Comparison of ENCODE assay signal across 31 mouse cellular contexts in the genomic region with DNA sequence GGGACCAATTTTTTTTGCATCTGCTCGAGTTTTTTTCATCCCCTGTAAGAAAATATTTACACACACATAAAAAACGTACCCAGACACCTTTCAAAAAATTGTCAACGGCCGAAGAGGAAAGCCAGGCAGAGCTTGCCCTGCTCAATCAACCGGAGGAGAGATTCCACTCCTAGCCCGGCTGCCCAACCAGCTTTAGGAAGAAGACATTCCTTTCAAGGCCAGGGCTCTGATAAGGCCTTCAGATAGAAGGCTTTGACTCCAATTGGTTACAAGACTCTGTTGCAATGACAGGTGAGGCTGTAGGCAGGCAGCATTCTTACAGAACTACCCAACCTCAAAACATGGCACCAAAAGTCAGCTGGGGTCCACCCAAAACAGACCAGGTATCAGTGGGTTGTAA. TPM values are rescaled to one million over a fixed set of nuclear protein-coding genes. Genes with fewer than 3 reads are reported as not detected.
A peak's percentile ranks its signal among the peaks of the same experiment; 100 is the strongest.
DNase-seq lines count a peak whose midpoint lies in the region; ATAC-seq and TF ChIP-seq lines count a peak whose summit lies in the region.
"Had no signal": no experiment of that assay in that cellular context is flagged by ENCODE, and none has a peak within 500 bp of the region (broad histone marks: within the 10 kb centered on the region; RNA-seq: fewer than 3 reads in every experiment).

No protein-coding gene starts in this region.

- peaks cover 81% of the 10 kb centered on the region for H3K36me3 ChIP-seq in heart, embryonic 14.5 days (ENCODE audit: control insufficient read depth, insufficient read depth, low read length)
- H3K36me3 ChIP-seq in heart, adult 2 months (ENCODE audit: control insufficient read depth, insufficient read depth, low read length) = no peaks in the 10 kb centered on the region
- peaks cover 61% of the 10 kb centered on the region for H3K36me3 ChIP-seq in kidney, embryonic 15.5 days
- H3K36me3 ChIP-seq in lung, postnatal 0 days (ENCODE audit: insufficient read depth, low read length) = peaks cover 38% of the 10 kb centered on the region
- H3K36me3 ChIP-seq: midbrain, embryonic 15.5 days had no signal

- no peaks in the 10 kb centered on the region for H3K9me3 ChIP-seq in heart, embryonic 14.5 days (ENCODE audit: control insufficient read depth, low read length)
- no peaks in the 10 kb centered on the region for H3K9me3 ChIP-seq in kidney, embryonic 15.5 days (replicated peaks)
- no peaks in the 10 kb centered on the region for H3K9me3 ChIP-seq in lung, postnatal 0 days (ENCODE audit: low read length)
- H3K9me3 ChIP-seq: embryonic facial prominence, embryonic 13.5 days; forebrain, embryonic 10.5 days; forebrain, embryonic 15.5 days; hindbrain, embryonic 12.5 days; intestine, embryonic 15.5 days; limb, embryonic 10.5 days; limb, embryonic 15.5 days; liver, embryonic 13.5 days; midbrain, embryonic 10.5 days; midbrain, embryonic 15.5 days; neural tube, embryonic 15.5 days; stomach, embryonic 15.5 days had no signal

- H3K27me3 ChIP-seq in heart, embryonic 14.5 days (ENCODE audit: control insufficient read depth, insufficient read depth, low read length) = no peaks in the 10 kb centered on the region
- H3K27me3 ChIP-seq in heart, adult 2 months (ENCODE audit: control insufficient read depth, insufficient read depth, low read length) = no peaks in the 10 kb centered on the region
- no peaks in the 10 kb centered on the region for H3K27me3 ChIP-seq in kidney, embryonic 15.5 days
- H3K27me3 ChIP-seq in lung, postnatal 0 days (replicated peaks; ENCODE audit: insufficient read depth, low read length) = no peaks in the 10 kb centered on the region
- H3K27me3 ChIP-seq: embryonic facial prominence, embryonic 13.5 days; forebrain, embryonic 15.5 days; hindbrain, embryonic 12.5 days; intestine, embryonic 15.5 days; limb, embryonic 15.5 days; liver, embryonic 13.5 days; midbrain, embryonic 15.5 days; neural tube, embryonic 15.5 days; stomach, embryonic 15.5 days had no signal

- no peak for TF ChIP-seq CTCF in heart, adult 2 months (IDR thresholded peaks at IDR 0.05)
- TF ChIP-seq CTCF in lung, postnatal 0 days (IDR thresholded peaks at IDR 0.05) = no peak

- peak overlapping the region; percentile 50 for H3K4me2 ChIP-seq in heart, embryonic 14.5 days (ENCODE audit: low read length)
- peak overlapping the region; percentile 17; the same call in 1 of the 2 replicates for H3K4me2 ChIP-seq in kidney, embryonic 15.5 days
- H3K4me2 ChIP-seq in lung, postnatal 0 days (replicated peaks; ENCODE audit: low read depth, low read length) = no peak overlapping the region
- H3K4me2 ChIP-seq: embryonic facial prominence, embryonic 13.5 days; forebrain, embryonic 15.5 days; hindbrain, embryonic 12.5 days; intestine, embryonic 15.5 days; limb, embryonic 15.5 days; liver, embryonic 13.5 days; midbrain, embryonic 15.5 days; neural tube, embryonic 15.5 days; stomach, embryonic 15.5 days had no signal

- no peaks in the 10 kb centered on the region for H3K79me2 ChIP-seq in heart, adult 2 months (replicated peaks; ENCODE audit: control insufficient read depth, insufficient read depth, low read length)

- no peak for DNase-seq in heart, adult 2 months
- no peak for DNase-seq in kidney, postnatal 36 days
- peak; percentile 23 for DNase-seq in lung, postnatal 0 days (ENCODE audit: low spot score)
- DNase-seq in lung, adult 18-20 months = no peak
- no peak for DNase-seq in spleen, postnatal 14 days (ENCODE audit: low spot score in 2 of 2)
- DNase-seq: adrenal gland, postnatal 25 days; B cell, adult 2 months; cerebellum, adult 11-12 months; cerebellum, adult 9-11 months; gastrocnemius, postnatal 25 days; kidney, adult 2 months; layer of hippocampus, adult 9-11 months; liver, embryonic 13.5 days; lung, adult 2 months; right cerebral cortex, postnatal 14 days; thymus, adult 2 months; thymus, postnatal 36 days had no signal

- 16% methylated on average over 6 of the region's 6 CpGs for WGBS in heart, embryonic 14.5 days
- WGBS in heart, adult 2 months = 49% methylated on average over 6 of the region's 6 CpGs
- WGBS in kidney, embryonic 15.5 days = 26% methylated on average over 6 of the region's 6 CpGs
- 35% methylated on average over 6 of the region's 6 CpGs for WGBS in lung, postnatal 0 days

- no peak for ATAC-seq in heart, embryonic 14.5 days (ENCODE audit: insufficient number of reproducible peaks, insufficient read depth, low FRiP score, low read depth)
- peak; percentile 44; the same call in 1 of the 2 replicates for ATAC-seq in kidney, embryonic 15.5 days (replicated peaks; ENCODE audit: low FRiP score)
- peak; percentile 67 for ATAC-seq in lung, postnatal 0 days
- ATAC-seq: forebrain, embryonic 15.5 days; hindbrain, postnatal 0 days; intestine, embryonic 15.5 days; midbrain, embryonic 15.5 days had no signal

- TF ChIP-seq EP300 in heart, adult 2 months (IDR thresholded peaks at IDR 0.05; ENCODE audit: insufficient read depth, low read depth, low read length) = no peak
- TF ChIP-seq EP300 in lung, postnatal 0 days (IDR thresholded peaks at IDR 0.05) = no peak

- peaks cover 7 to 10% of the 10 kb centered on the region in 2 experiments for H3K4me1 ChIP-seq in heart, embryonic 14.5 days (ENCODE audit: control insufficient read depth in 2 of 2, insufficient read depth in 2 of 2, low read length in 2 of 2)
- H3K4me1 ChIP-seq in heart, adult 2 months (ENCODE audit: control insufficient read depth, insufficient read depth, low read length) = no peaks in the 10 kb centered on the region
- H3K4me1 ChIP-seq in kidney, embryonic 15.5 days = peaks cover 5% of the 10 kb centered on the region; the same call in 1 of the 2 replicates
- H3K4me1 ChIP-seq in lung, postnatal 0 days (ENCODE audit: insufficient read depth, low read depth, low read length) = no peaks in the 10 kb centered on the region; the same call in 1 of the 2 replicates
- H3K4me1 ChIP-seq: forebrain, embryonic 10.5 days; forebrain, embryonic 15.5 days; hindbrain, embryonic 12.5 days; limb, embryonic 10.5 days; limb, embryonic 15.5 days; midbrain, embryonic 10.5 days; midbrain, embryonic 15.5 days; neural tube, embryonic 15.5 days; stomach, embryonic 15.5 days had no signal

- no peak for TF ChIP-seq POLR2A in heart, adult 2 months (IDR thresholded peaks at IDR 0.05; ENCODE audit: insufficient read depth, low read depth, low read length)

- 0 out of 2 replicates have a peak overlapping the region, but pooled peaks have one; percentile 11 for H3K9ac ChIP-seq in heart, embryonic 14.5 days (ENCODE audit: low read length)
- no peak overlapping the region for H3K9ac ChIP-seq in heart, adult 2 months (ENCODE audit: low read depth, low read length)
- no peak overlapping the region for H3K9ac ChIP-seq in kidney, embryonic 15.5 days
- no peak overlapping the region for H3K9ac ChIP-seq in lung, postnatal 0 days (replicated peaks; ENCODE audit: low read depth)
- H3K9ac ChIP-seq: embryonic facial prominence, embryonic 13.5 days; forebrain, embryonic 15.5 days; hindbrain, embryonic 12.5 days; intestine, embryonic 15.5 days; limb, embryonic 15.5 days; liver, embryonic 13.5 days; midbrain, embryonic 15.5 days; neural tube, embryonic 15.5 days; stomach, embryonic 15.5 days had no signal

- no peak overlapping the region; a peak in 1 of 4 replicates for H3K4me3 ChIP-seq in heart, embryonic 14.5 days (ENCODE audit: control insufficient read depth in 1 of 2, insufficient read depth in 1 of 2, low read depth in 1 of 2, low read length in 2 of 2)
- H3K4me3 ChIP-seq in heart, adult 2 months = no peak overlapping the region
- H3K4me3 ChIP-seq in kidney, embryonic 15.5 days (replicated peaks) = no peak overlapping the region
- no peak overlapping the region for H3K4me3 ChIP-seq in lung, postnatal 0 days (ENCODE audit: low read depth, low read length)
- H3K4me3 ChIP-seq: embryonic facial prominence, embryonic 13.5 days; forebrain, embryonic 10.5 days; forebrain, embryonic 15.5 days; hindbrain, embryonic 12.5 days; intestine, embryonic 15.5 days; limb, embryonic 10.5 days; limb, embryonic 15.5 days; liver, embryonic 13.5 days; midbrain, embryonic 10.5 days; midbrain, embryonic 15.5 days; neural tube, embryonic 15.5 days; stomach, embryonic 15.5 days had no signal

- H3K27ac ChIP-seq in heart, embryonic 14.5 days (replicated peaks in 1 of 2; ENCODE audit: control insufficient read depth in 1 of 2, insufficient read depth in 1 of 2, low read depth in 2 of 2, low read length in 2 of 2) = peak overlapping the region; percentile 26 to 65
- H3K27ac ChIP-seq in heart, adult 2 months = no peak overlapping the region
- peak overlapping the region; percentile 30; the same call in 1 of the 2 replicates for H3K27ac ChIP-seq in kidney, embryonic 15.5 days
- H3K27ac ChIP-seq in lung, postnatal 0 days (ENCODE audit: low read length) = peak overlapping the region; percentile 52
- H3K27ac ChIP-seq: embryonic facial prominence, embryonic 13.5 days; forebrain, embryonic 10.5 days; forebrain, embryonic 15.5 days; hindbrain, embryonic 12.5 days; hindbrain, postnatal 0 days; intestine, embryonic 15.5 days; limb, embryonic 10.5 days; limb, embryonic 15.5 days; liver, embryonic 13.5 days; midbrain, embryonic 10.5 days; midbrain, embryonic 15.5 days; neural tube, embryonic 15.5 days; stomach, embryonic 15.5 days had no signal

- intact Hi-C loops in heart, adult 2 months (cut with DNase I) = no loop called here

RNA-seq across cellular contexts. Expression of a gene that starts 53.6 kb away (rescaled TPM):
- polyA plus RNA-seq in heart, embryonic 14.5 days (2014; fragmentation: Nextera tagmentation; extraction: Ambion mirVana) = 14.1 and 14.4 TPM in 2 replicates
- 10 to 100 TPM; 29.1 to 29.3 TPM for total RNA-seq in heart, adult 2 months (2021)
- polyA plus RNA-seq in heart, adult 2 months (2012; rRNA removed) = 19.4 and 24.7 TPM in 2 replicates
- 6.6 and 7.1 TPM in 2 replicates for polyA plus RNA-seq in kidney, embryonic 15.5 days (2015; fragmentation: Nextera tagmentation; extraction: Ambion mirVana)
- 10.0 and 10.3 TPM in 2 replicates for polyA plus RNA-seq in lung, postnatal 0 days (2015; fragmentation: Nextera tagmentation; extraction: Ambion mirVana)

RNA-seq across cellular contexts. Expression of a gene that starts 55.6 kb away (rescaled TPM):
- 12.9 and 13.7 TPM in 2 replicates for polyA plus RNA-seq in heart, embryonic 14.5 days (2014; fragmentation: Nextera tagmentation; extraction: Ambion mirVana)
- total RNA-seq in heart, adult 2 months (2021) = 1 to 10 TPM; 5.2 to 6.5 TPM
- 2.2 and 3.0 TPM in 2 replicates for polyA plus RNA-seq in heart, adult 2 months (2012; rRNA removed)
- polyA plus RNA-seq in kidney, embryonic 15.5 days (2015; fragmentation: Nextera tagmentation; extraction: Ambion mirVana) = 17.5 and 18.0 TPM in 2 replicates
- 6.2 and 6.7 TPM in 2 replicates for polyA plus RNA-seq in lung, postnatal 0 days (2015; fragmentation: Nextera tagmentation; extraction: Ambion mirVana)
